Mouse (Mus musculus) midbrain, embryonic 12.5 days (tissue): ENCODE measurements around the gene Btnl6. TPM values are rescaled to one million over a fixed set of nuclear protein-coding genes. Genes with fewer than 3 reads are reported as not detected.
A peak's percentile ranks its signal among the peaks of the same experiment; 100 is the strongest.

ENCODE experiments used
- ATAC-seq: fragments of 200-750 bp; cut with Nextera tagmentation; 2 replicates; pipeline ENCODE4 v1.8.0; 2017; ENCODE audit warnings: low read depth, moderate TSS enrichment, moderate library complexity; ENCODE audit not compliant: low FRiP score
- H3K27ac ChIP-seq: fragments of 300-500 bp; sonication (generic); replicated peaks from 2 replicates; pipeline ENCODE4 v1.5.1; 2016; ENCODE audit warnings: mild to moderate bottlenecking
- H3K27me3 ChIP-seq: fragments of 300-500 bp; sonication (generic); 2 replicates; pipeline ENCODE4 v1.6.1; 2016; ENCODE audit warnings: mild to moderate bottlenecking
- H3K36me3 ChIP-seq: fragments of 300-500 bp; sonication (generic); 2 replicates; pipeline ENCODE4 v1.6.1; 2016
- H3K4me1 ChIP-seq: fragments of 300-500 bp; sonication (generic); 2 replicates; pipeline ENCODE4 v1.6.1; 2016
- H3K4me2 ChIP-seq: fragments of 300-500 bp; sonication (generic); replicated peaks from 2 replicates; pipeline ENCODE4 v1.6.1; 2016; ENCODE audit warnings: mild to moderate bottlenecking, moderate library complexity
- H3K4me3 ChIP-seq: fragments of 300-500 bp; sonication (generic); 2 replicates; pipeline ENCODE4 v1.5.1; 2016; ENCODE audit warnings: mild to moderate bottlenecking
- H3K9ac ChIP-seq: fragments of 300-500 bp; sonication (generic); replicated peaks from 2 replicates; pipeline ENCODE4 v1.6.1; 2016; ENCODE audit warnings: mild to moderate bottlenecking, moderate library complexity
- H3K9me3 ChIP-seq: fragments of 300-500 bp; sonication (generic); 2 replicates; pipeline ENCODE4 v1.6.1; 2016; ENCODE audit warnings: mild to moderate bottlenecking
- WGBS: fragments of 180-500 bp; shearing (Covaris S2); methylation state at CpG from one replicate; pipeline ENCODE4 v1.1.7; 2016; 5-methylcytosine and 5-hydroxymethylcytosine counted together
- polyA plus RNA-seq: library from polyadenylated mRNA; unstranded; fragments of >200 nt; fragmentation: Nextera tagmentation; extraction: Ambion mirVana; gene quantifications from 2 replicates; pipeline ENCODE4 v1.2.1, GENCODE M21; 2016

Gene Btnl6
- not detected in 2 replicates for polyA plus RNA-seq

DNA sequence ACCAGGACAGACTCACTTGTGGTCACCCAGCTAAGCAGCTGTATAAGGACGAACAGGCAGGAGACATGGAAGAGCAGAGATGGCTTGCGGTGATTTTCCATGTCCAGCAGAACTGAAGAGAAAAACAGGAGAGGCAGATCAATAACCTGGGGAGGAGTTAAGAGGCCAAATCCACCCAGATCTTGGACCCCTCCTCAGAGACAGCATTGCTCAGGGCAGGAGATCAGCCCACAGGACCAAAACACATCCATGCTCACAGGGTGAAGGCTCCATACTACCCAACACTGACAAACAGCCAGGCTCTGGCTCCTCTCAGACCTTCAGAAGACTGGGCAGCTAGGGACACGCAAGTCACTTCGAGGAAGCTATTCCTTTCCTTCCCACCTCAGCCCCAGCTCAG lies at the start of gene Btnl6:
Gene Btnl6 (minus strand): TSS at position 101 of the 400 bp plus-strand sequence.
- H3K27ac ChIP-seq: no peak within 1 kb of the TSS
- WGBS: 89% methylated on average over 4 of the region's 4 CpGs
- no peak within 1 kb of the TSS for H3K9ac ChIP-seq
- ATAC-seq: no peak
- no peak within 1 kb of the TSS for H3K4me3 ChIP-seq
- no peak within 1 kb of the TSS for H3K4me2 ChIP-seq
- H3K4me1 ChIP-seq: no peaks in the 10 kb centered on the region
- H3K9me3 ChIP-seq: no peaks in the 10 kb centered on the region
- no peaks in the 10 kb centered on the region for H3K36me3 ChIP-seq
- no peaks in the 10 kb centered on the region for H3K27me3 ChIP-seq

DNA sequence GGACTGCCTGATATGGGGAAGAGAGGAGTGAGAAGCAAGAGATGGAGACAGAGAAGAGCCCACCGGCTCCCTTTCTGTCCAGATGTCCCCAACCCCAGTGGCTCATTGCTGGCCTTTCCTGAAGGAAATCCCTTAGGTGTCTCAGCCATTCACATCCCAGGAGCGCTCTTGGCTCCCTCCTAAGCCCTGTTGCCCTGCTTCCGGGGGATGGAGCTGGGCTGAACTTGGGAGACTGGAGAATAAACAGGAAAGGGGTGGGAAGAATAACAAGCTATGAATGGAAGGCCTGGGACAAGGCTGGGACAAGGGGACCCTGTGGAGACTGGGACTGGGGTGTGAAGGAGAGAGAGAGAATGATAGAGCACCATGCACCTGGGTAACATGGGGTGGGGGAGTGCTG lies 47.6 kb upstream of the Btnl6 start:
- H3K9ac ChIP-seq: no peak overlapping the region
- H3K4me3 ChIP-seq: no peak overlapping the region
- H3K9me3 ChIP-seq: no peaks in the 10 kb centered on the region
- H3K36me3 ChIP-seq: no peaks in the 10 kb centered on the region
- H3K27ac ChIP-seq: no peak overlapping the region
- no peak overlapping the region for H3K4me2 ChIP-seq
- no peak for ATAC-seq
- H3K4me1 ChIP-seq: peaks cover 5% of the 10 kb centered on the region; the same call in 1 of the 2 replicates
- peaks cover 9% of the 10 kb centered on the region; the same call in 1 of the 2 replicates for H3K27me3 ChIP-seq
- WGBS: 55% methylated on average over 3 of the region's 3 CpGs

- Histone ChIP-seq H3K27ac (no peak within 1 kb of the TSS), H3K4me2 (no peak within 1 kb of the TSS), H3K9ac (no peak within 1 kb of the TSS)
These were observed 46.9 kb upstream of the Btnl6 start, which contains the start of gene Notch4 for GRCm38 (mm10) chr17:34564003-34564421. Gene Notch4 (plus strand): TSS chr17:34564268.

DNA sequence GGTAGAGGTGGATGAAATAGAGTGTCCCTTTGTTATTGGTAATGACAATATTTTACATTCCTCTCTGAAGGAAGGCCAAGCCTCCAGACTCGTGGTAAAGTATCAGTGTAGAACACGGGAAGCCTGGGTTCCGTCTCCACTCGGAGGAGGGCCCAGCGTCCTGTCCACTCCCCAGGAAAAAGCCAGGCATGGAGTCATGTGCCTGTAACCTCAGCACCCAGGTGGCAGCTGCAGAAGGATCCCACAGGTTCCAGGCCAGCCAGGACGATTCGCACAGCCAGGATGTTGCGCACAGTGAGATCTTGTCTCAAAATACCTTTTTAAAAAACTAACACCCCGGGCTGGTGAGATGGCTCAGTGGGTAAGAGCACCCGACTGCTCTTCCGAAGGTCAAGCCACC lies 46.2 kb upstream of the Btnl6 start:
- Histone ChIP-seq H3K4me1 (peaks cover 5% of the 10 kb centered on the region; the same call in 1 of the 2 replicates), H3K9ac (no peak overlapping the region), H3K9me3 (no peaks in the 10 kb centered on the region), H3K4me3 (no peak overlapping the region), H3K27me3 (peaks cover 9% of the 10 kb centered on the region; the same call in 1 of the 2 replicates), H3K4me2 (no peak overlapping the region), H3K36me3 (no peaks in the 10 kb centered on the region), H3K27ac (no peak overlapping the region)
- ATAC-seq: no peak
- 75% methylated on average over 11 of the region's 11 CpGs for WGBS

More at GRCm38 (mm10) chr17:34564003-34564421, 46.9 kb upstream of the Btnl6 start, which contains the start of gene Notch4:
- WGBS: 12% methylated on average over 6 of the region's 6 CpGs
- Histone ChIP-seq H3K27me3 (peaks cover 9% of the 10 kb centered on the region; the same call in 1 of the 2 replicates), H3K36me3 (no peaks in the 10 kb centered on the region), H3K4me3 (no peak within 1 kb of the TSS), H3K9me3 (no peaks in the 10 kb centered on the region), H3K4me1 (peaks cover 5% of the 10 kb centered on the region; the same call in 1 of the 2 replicates)
- ATAC-seq: no peak

DNA sequence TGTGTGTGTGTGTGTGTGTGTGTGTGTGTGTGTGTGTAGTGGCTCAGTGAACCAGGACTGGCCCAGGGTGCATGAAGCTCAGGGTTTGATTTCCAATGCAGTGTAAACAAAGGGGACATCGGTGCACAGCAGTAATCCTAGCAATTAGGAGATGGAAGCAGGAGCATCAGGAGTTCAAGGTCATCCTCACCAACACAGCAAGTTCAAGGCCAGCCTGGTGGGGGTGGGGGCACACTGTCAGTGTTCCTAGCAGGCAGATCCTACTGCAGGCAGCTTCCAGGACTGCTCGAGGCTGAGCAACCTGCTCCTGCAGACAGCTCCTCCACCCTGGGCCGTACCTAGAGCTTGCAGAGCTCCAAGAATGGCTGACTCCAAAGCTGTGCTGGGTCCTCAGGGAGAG lies 45.4 kb upstream of the Btnl6 start:
- Histone ChIP-seq H3K4me2 (no peak overlapping the region), H3K9me3 (no peaks in the 10 kb centered on the region), H3K27me3 (peaks cover 9% of the 10 kb centered on the region; the same call in 1 of the 2 replicates), H3K27ac (no peak overlapping the region), H3K9ac (no peak overlapping the region), H3K4me1 (peaks cover 5% of the 10 kb centered on the region; the same call in 1 of the 2 replicates), H3K36me3 (no peaks in the 10 kb centered on the region), H3K4me3 (no peak overlapping the region)
- WGBS: 65% methylated on average over 3 of the region's 3 CpGs
- ATAC-seq: no peak

DNA sequence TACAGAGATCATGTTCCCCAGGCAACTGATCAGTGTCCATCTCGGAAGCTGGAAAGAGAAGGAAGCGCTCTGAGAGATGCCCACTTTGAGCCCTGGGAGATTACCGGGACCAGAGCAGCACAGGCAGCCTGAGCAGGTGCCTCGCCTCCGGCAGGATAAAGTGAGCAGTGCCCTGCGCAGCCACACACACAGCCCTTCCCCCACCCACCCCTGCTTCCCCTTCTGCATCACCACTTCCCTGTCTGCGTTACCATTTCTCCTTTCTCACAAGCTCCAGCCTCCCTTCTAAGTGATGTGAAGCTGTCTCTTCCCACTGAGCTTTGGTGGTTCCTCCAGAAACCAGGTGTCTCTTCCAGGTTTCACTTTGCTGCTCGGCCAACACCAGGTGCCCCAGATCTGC lies 44.0 kb upstream of the Btnl6 start:
- H3K27me3 ChIP-seq: peaks cover 10% of the 10 kb centered on the region
- H3K4me3 ChIP-seq: no peak overlapping the region
- H3K4me2 ChIP-seq: no peak overlapping the region
- no peak overlapping the region for H3K9ac ChIP-seq
- no peaks in the 10 kb centered on the region for H3K9me3 ChIP-seq
- WGBS: 43% methylated on average over 8 of the region's 8 CpGs
- no peak for ATAC-seq
- H3K27ac ChIP-seq: 0 out of 2 replicates have a peak overlapping the region, but pooled peaks have one; percentile 36
- peaks cover 5% of the 10 kb centered on the region; the same call in 1 of the 2 replicates for H3K4me1 ChIP-seq
- no peaks in the 10 kb centered on the region for H3K36me3 ChIP-seq

DNA sequence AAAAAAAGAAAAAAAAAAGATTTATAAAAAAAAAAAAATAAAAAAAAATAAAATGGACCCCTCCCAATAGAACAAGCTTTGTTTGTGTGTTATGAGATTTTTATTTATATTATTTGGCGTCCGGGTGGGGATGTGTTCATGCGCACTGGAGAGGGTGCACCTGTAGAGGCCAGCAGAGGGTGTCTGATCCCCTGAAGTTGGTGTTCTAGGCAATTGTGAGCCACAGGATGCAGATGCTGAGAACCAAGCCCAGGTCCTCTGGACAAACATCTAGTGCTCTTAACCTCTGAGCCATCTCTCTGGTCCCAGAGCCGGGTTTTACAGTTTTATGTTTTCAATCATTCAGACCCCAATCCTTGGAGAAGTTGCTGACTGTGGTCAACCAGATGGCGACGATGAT lies 43.3 kb upstream of the Btnl6 start:
- Histone ChIP-seq H3K9me3 (no peaks in the 10 kb centered on the region), H3K36me3 (no peaks in the 10 kb centered on the region), H3K4me3 (no peak overlapping the region), H3K4me1 (peaks cover 5% of the 10 kb centered on the region; the same call in 1 of the 2 replicates), H3K27me3 (peaks cover 3% of the 10 kb centered on the region; the same call in 1 of the 2 replicates), H3K4me2 (no peak overlapping the region), H3K27ac (no peak overlapping the region), H3K9ac (no peak overlapping the region)
- ATAC-seq: no peak
- 91% methylated on average over 6 of the region's 6 CpGs for WGBS

GRCm38 (mm10) chr17:34559895-34560294 lies 42.7 kb upstream of the Btnl6 start:
- 27% methylated on average over 15 of the region's 15 CpGs for WGBS
- H3K36me3 ChIP-seq: no peaks in the 10 kb centered on the region
- H3K4me1 ChIP-seq: peaks cover 5% of the 10 kb centered on the region; the same call in 1 of the 2 replicates
- no peak overlapping the region for H3K4me3 ChIP-seq
- ATAC-seq: no peak
- no peaks in the 10 kb centered on the region for H3K9me3 ChIP-seq
- H3K9ac ChIP-seq: no peak overlapping the region
- H3K4me2 ChIP-seq: no peak overlapping the region
- H3K27ac ChIP-seq: no peak overlapping the region
- peaks cover 3% of the 10 kb centered on the region; the same call in 1 of the 2 replicates for H3K27me3 ChIP-seq

DNA sequence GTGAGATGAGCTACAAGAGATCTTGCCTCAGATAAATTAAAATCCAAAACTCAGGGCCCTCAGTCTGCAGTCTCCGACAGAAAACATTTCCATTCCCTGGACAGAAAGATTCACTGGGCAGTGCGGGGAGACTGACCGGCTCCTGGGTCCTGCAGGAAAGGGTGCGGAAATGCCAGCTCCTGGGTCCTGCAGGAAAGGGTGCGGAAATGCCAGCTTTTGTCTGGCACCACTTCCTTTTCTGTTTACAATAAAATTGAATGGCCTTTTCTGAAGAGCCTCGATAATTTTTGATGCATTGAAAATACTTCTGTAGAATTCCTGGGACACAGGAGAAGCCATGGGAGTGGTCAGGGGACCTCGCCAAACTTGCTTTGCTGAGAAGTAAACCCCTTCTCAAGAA lies 42.0 kb upstream of the Btnl6 start:
- Histone ChIP-seq H3K4me2 (no peak overlapping the region), H3K4me3 (no peak overlapping the region), H3K27ac (no peak overlapping the region), H3K36me3 (no peaks in the 10 kb centered on the region), H3K4me1 (peaks cover 3% of the 10 kb centered on the region; the same call in 1 of the 2 replicates), H3K9me3 (no peaks in the 10 kb centered on the region), H3K27me3 (peaks cover 3% of the 10 kb centered on the region; the same call in 1 of the 2 replicates), H3K9ac (no peak overlapping the region)
- WGBS: 92% methylated on average over 7 of the region's 7 CpGs
- ATAC-seq: no peak

DNA sequence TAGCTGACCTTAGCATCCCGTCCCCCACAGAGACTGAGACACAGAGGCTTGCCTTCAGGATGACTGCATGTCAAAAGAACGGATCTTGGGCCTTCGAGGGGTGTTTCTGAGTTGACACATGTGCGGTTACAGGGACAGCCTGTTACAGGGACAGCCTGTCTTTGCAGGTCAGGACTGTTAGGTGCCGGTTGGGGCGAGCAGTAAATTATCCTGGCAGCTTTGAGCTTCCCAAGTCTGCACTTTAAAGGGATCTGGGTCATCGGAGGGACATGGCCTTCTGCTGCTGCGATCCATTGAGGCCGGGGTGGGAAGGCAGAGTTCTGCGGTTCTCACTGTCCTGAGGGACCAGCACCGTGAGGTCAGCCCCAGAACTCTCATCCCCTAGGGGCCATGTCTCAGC lies 40.3 kb upstream of the Btnl6 start:
- Histone ChIP-seq H3K27me3 (peaks cover 3% of the 10 kb centered on the region; the same call in 1 of the 2 replicates), H3K9ac (no peak overlapping the region), H3K27ac (no peak overlapping the region), H3K4me1 (no peaks in the 10 kb centered on the region), H3K4me3 (no peak overlapping the region), H3K4me2 (no peak overlapping the region), H3K36me3 (no peaks in the 10 kb centered on the region), H3K9me3 (no peaks in the 10 kb centered on the region)
- ATAC-seq: no peak
- WGBS: 77% methylated on average over 11 of the region's 11 CpGs

DNA sequence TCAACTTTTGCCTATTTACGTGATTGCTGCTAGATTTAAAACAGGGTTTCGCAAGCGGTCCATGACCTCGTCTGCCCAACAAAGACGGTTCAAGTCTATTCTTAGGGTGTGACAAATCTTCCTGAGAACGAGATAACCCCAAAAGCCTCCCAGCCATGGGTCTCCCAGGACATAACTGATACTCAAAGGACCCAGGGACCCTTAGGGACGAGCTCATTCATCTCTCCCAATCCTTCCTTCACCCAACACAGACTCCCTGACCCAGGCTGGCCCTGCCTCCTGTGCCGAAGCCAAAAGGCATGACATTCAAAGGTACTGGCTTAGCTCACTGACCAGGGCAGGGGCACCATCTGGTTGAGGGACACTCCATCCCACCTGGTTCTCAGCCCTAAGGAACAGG lies 39.3 kb upstream of the Btnl6 start:
- H3K9me3 ChIP-seq: no peaks in the 10 kb centered on the region
- no peak overlapping the region for H3K9ac ChIP-seq
- H3K36me3 ChIP-seq: no peaks in the 10 kb centered on the region
- no peak for ATAC-seq
- H3K4me3 ChIP-seq: no peak overlapping the region
- 82% methylated on average over 8 of the region's 8 CpGs for WGBS
- peaks cover 7% of the 10 kb centered on the region; the same call in 1 of the 2 replicates for H3K27me3 ChIP-seq
- H3K27ac ChIP-seq: no peak overlapping the region
- H3K4me2 ChIP-seq: no peak overlapping the region
- H3K4me1 ChIP-seq: no peaks in the 10 kb centered on the region

- no peak for ATAC-seq
- WGBS: 25% methylated on average over 5 of the region's 5 CpGs
- Histone ChIP-seq H3K27ac (no peak overlapping the region), H3K4me3 (no peak overlapping the region), H3K9me3 (no peaks in the 10 kb centered on the region), H3K4me2 (no peak overlapping the region), H3K36me3 (no peaks in the 10 kb centered on the region), H3K9ac (no peak overlapping the region), H3K4me1 (no peaks in the 10 kb centered on the region), H3K27me3 (peaks cover 7% of the 10 kb centered on the region; the same call in 1 of the 2 replicates)
These were observed 38.3 kb upstream of the Btnl6 start for GRCm38 (mm10) chr17:34555483-34555882.
